Mouse (Mus musculus) liver, adult 2 months (tissue): ENCODE measurements around the gene Slc35e4.
A peak's percentile ranks its signal among the peaks of the same experiment; 100 is the strongest.

Source experiments
- CTCF ChIP-seq: fragments of 200-500 bp; IDR thresholded peaks from 2 replicates; pipeline ENCODE4 v1.5.1; 2011; ENCODE audit warnings: low read depth, low read length, control low read depth
- POLR2A ChIP-seq: fragments of 200-500 bp; IDR thresholded peaks from 2 replicates; pipeline ENCODE4 v1.6.1; 2011; ENCODE audit warnings: low read length, control low read depth; ENCODE audit not compliant: insufficient read depth; ENCODE audit errors: extremely low read depth

- TF ChIP-seq CTCF (peak; percentile 51; the same call in 1 of the 2 replicates), POLR2A (no peak)
These were observed 4.3 kb upstream of the Slc35e4 start for GRCm38 (mm10) chr11:3918738-3919137.
